Mouse (Mus musculus): ENCODE measurements around the gene Glrp1.

DNA sequence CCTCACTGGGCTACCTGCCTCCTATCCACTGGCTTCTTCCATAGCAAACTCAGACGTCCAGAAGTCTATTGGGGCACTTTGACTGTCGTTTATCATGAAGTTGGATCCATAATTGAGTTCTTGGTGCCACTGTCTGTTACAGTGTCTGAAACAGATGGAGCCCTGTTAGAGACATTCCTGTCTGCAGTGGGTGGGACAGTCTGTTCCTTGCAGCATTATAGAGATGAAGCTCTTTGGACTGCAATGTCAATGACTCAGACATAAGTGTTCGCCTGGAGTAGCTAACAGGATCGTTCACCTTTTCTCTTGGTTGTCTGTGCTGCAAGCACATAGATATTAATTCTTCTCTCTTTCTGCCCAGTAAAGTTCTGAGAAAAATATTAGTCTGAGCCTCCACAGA is 25.8 kb downstream of the Glrp1 start:
- no peak for TF ChIP-seq ZC3H11A (IDR thresholded peaks at IDR 0.05; ENCODE audit: borderline replicate concordance, low read depth, low read length)
- no peak for TF ChIP-seq CHD2 (IDR thresholded peaks at IDR 0.05; ENCODE audit: low read depth, low read length)
- no peak for TF ChIP-seq MAFK (IDR thresholded peaks at IDR 0.05; ENCODE audit: insufficient read depth, low read depth, low read length)
